Mouse (Mus musculus) midbrain, embryonic 14.5 days (tissue): Measurements from ENCODE around the gene 4930438A08Rik. TPM values are rescaled to one million over a fixed set of nuclear protein-coding genes. Genes with fewer than 3 reads are reported as not detected.

Source experiments
- polyA plus RNA-seq: library from polyadenylated mRNA; unstranded; fragments of >200 nt; fragmentation: Nextera tagmentation; extraction: Ambion mirVana; gene quantifications from 2 replicates; pipeline ENCODE4 v1.2.1, GENCODE M21; 2014

4930438A08Rik gene
- polyA plus RNA-seq, 1 experiment from 2014 or later, result not detected

Other genes starting within 250 kb of the 4930438A08Rik start
- gene Gm12248, start 181.7 kb upstream of the 4930438A08Rik start, polyA plus RNA-seq, result not detected in 2 replicates
- gene Cnot8, start 170.6 kb upstream of the 4930438A08Rik start, polyA plus RNA-seq, result 107 and 117 TPM in 2 replicates
- 14.1 and 15.7 TPM in 2 replicates for gene Gemin5, start 106.3 kb upstream of the 4930438A08Rik start, polyA plus RNA-seq
- gene Mrpl22, start 103.1 kb upstream of the 4930438A08Rik start, polyA plus RNA-seq, result 101 and 102 TPM in 2 replicates
- 0.46 and 3.2 TPM in 2 replicates for gene Igtp, start 75.2 kb upstream of the 4930438A08Rik start, polyA plus RNA-seq
- gene Irgm2, start 75.2 kb upstream of the 4930438A08Rik start, polyA plus RNA-seq, result 0.43 and 1.3 TPM in 2 replicates
- gene Zfp692, start 32.3 kb downstream of the 4930438A08Rik start, polyA plus RNA-seq, result 14.2 and 24.9 TPM in 2 replicates
- 38.1 and 43.3 TPM in 2 replicates for gene Zfp672, start 55.5 kb downstream of the 4930438A08Rik start, polyA plus RNA-seq
- 39.6 and 40.7 TPM in 2 replicates for gene Sh3bp5l, start 55.9 kb downstream of the 4930438A08Rik start, polyA plus RNA-seq
- gene Lypd8, start 104.2 kb downstream of the 4930438A08Rik start, polyA plus RNA-seq, result not detected in 2 replicates
- gene 1810065E05Rik, start 146.3 kb downstream of the 4930438A08Rik start, polyA plus RNA-seq, result not detected in 2 replicates
- not detected in 2 replicates for gene Gm12253, start 157.8 kb downstream of the 4930438A08Rik start, polyA plus RNA-seq
- not detected in 2 replicates for gene Lypd9, start 178.1 kb downstream of the 4930438A08Rik start, polyA plus RNA-seq
- not detected in 2 replicates for gene Olfr30, start 187.5 kb downstream of the 4930438A08Rik start, polyA plus RNA-seq
- gene Olfr332, start 217.8 kb downstream of the 4930438A08Rik start, polyA plus RNA-seq, result not detected in 2 replicates
- not detected in 2 replicates for gene Olfr331, start 227.8 kb downstream of the 4930438A08Rik start, polyA plus RNA-seq